ENCODE assay signal across 29 mouse cellular contexts in the genomic region with DNA sequence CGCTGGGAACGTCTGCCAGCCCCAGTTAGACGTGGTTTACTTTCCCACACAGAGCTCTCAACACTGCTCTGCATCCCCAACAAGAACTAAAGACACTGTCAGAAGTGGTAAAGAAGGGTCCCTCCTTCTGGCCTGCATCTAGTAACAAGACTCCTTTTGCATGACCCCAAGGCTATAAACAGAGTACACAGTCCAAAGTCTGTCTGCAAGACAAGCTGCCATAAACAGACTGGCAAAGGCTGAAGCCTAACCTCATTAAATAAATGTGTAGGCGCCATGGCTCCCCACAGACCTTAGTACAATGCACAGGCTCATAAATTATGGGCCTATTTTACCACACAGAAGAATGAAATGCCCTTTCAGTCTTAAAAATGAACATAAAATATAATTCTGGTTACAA.
"Had no signal": no experiment of that assay in that cellular context is flagged by ENCODE, and none has a peak within 500 bp of the region (broad histone marks: within the 10 kb centered on the region; RNA-seq: fewer than 3 reads in every experiment).

No protein-coding gene starts in this region.

- H3K4me1 ChIP-seq: limb, embryonic 15.5 days; lung, embryonic 15.5 days; megakaryocyte, embryonic 14.5 days; midbrain, embryonic 12.5 days; midbrain, embryonic 13.5 days; midbrain, embryonic 15.5 days; neural tube, embryonic 12.5 days had no signal

- H3K9ac ChIP-seq: limb, embryonic 13.5 days; limb, embryonic 15.5 days; liver, embryonic 12.5 days; liver, embryonic 13.5 days; liver, embryonic 14.5 days; liver, embryonic 15.5 days; liver, postnatal 0 days; lung, embryonic 14.5 days; lung, embryonic 15.5 days; midbrain, embryonic 12.5 days; midbrain, embryonic 13.5 days; midbrain, embryonic 15.5 days; neural tube, embryonic 12.5 days had no signal

- ATAC-seq: liver, embryonic 12.5 days; liver, postnatal 0 days; lung, postnatal 0 days; midbrain, embryonic 13.5 days; midbrain, embryonic 15.5 days; midbrain, embryonic 16.5 days had no signal

- H3K27ac ChIP-seq: limb, embryonic 13.5 days; limb, embryonic 15.5 days; liver, embryonic 12.5 days; liver, embryonic 13.5 days; liver, embryonic 14.5 days; liver, embryonic 15.5 days; lung, embryonic 15.5 days; macrophage; midbrain, embryonic 10.5 days; midbrain, embryonic 12.5 days; midbrain, embryonic 13.5 days; midbrain, embryonic 15.5 days; neural tube, embryonic 12.5 days had no signal

- H3K4me3 ChIP-seq: limb, embryonic 13.5 days; limb, embryonic 15.5 days; liver, embryonic 12.5 days; liver, embryonic 13.5 days; liver, embryonic 15.5 days; lung, embryonic 15.5 days; megakaryocyte, embryonic 14.5 days; midbrain, embryonic 10.5 days; midbrain, embryonic 12.5 days; midbrain, embryonic 13.5 days; midbrain, embryonic 15.5 days; myocyte; neural tube, embryonic 12.5 days had no signal

- H3K9me3 ChIP-seq: limb, embryonic 13.5 days; limb, embryonic 15.5 days; liver, embryonic 12.5 days; liver, embryonic 13.5 days; liver, embryonic 15.5 days; lung, embryonic 15.5 days; megakaryocyte, embryonic 14.5 days; midbrain, embryonic 10.5 days; midbrain, embryonic 12.5 days; midbrain, embryonic 13.5 days; midbrain, embryonic 15.5 days; neural tube, embryonic 12.5 days had no signal

- H3K27me3 ChIP-seq: limb, embryonic 13.5 days; limb, embryonic 15.5 days; liver, embryonic 12.5 days; liver, embryonic 13.5 days; liver, embryonic 15.5 days; lung, embryonic 15.5 days; megakaryocyte, embryonic 14.5 days; midbrain, embryonic 12.5 days; midbrain, embryonic 13.5 days; midbrain, embryonic 15.5 days; neural tube, embryonic 12.5 days had no signal

- DNase-seq: left cerebral cortex, postnatal 4 days; liver; liver, embryonic 13.5 days; liver, postnatal 0 days; lung, adult 18-20 months; lung, adult 2 months; lung, embryonic 14.5 days; lung, postnatal 10 days; lung, postnatal 14 days; lung, postnatal 36 days; midbrain, embryonic 14.5 days had no signal

- H3K4me2 ChIP-seq: limb, embryonic 13.5 days; limb, embryonic 15.5 days; liver, embryonic 11.5 days; liver, embryonic 12.5 days; liver, embryonic 13.5 days; liver, embryonic 15.5 days; lung, embryonic 14.5 days; lung, embryonic 15.5 days; midbrain, embryonic 11.5 days; midbrain, embryonic 12.5 days; midbrain, embryonic 13.5 days; midbrain, embryonic 15.5 days; neural tube, embryonic 12.5 days had no signal
